Mouse (Mus musculus) left cerebral cortex, adult 9 months (tissue): ENCODE measurements around the gene Plin3.
"Not testable (repeated sequence)": the region's sequence is repeated elsewhere in the genome, so short reads cannot be mapped to it uniquely, and the experiment has no call there.

Experiments
- DNase-seq, 2 experiments: peaks; one replicate each; pipeline ENCODE4 v3.0.0; 2022; ENCODE audit warnings: low spot score in 2 of 2

The Plin3 gene

DNA sequence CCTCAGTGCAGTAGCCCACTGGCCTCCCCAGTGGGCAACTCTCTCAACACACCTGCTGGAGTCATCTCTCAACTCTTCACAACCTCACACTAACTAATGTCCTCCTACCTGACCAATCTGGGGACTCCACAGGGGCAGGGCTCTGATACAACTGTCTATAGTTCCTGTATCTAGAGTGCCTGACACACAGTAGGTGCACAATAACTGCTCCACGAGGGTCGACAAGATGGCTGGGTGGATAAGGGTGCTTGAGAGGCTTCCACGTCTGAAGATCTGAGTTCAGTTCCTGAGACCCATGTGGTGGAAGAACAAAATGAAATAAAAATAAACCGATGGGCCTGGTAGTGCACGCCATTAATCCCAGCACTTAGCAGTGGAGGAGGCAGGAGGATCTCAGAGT is 18.7 kb downstream of the Plin3 start:
- no peak for DNase-seq

DNA sequence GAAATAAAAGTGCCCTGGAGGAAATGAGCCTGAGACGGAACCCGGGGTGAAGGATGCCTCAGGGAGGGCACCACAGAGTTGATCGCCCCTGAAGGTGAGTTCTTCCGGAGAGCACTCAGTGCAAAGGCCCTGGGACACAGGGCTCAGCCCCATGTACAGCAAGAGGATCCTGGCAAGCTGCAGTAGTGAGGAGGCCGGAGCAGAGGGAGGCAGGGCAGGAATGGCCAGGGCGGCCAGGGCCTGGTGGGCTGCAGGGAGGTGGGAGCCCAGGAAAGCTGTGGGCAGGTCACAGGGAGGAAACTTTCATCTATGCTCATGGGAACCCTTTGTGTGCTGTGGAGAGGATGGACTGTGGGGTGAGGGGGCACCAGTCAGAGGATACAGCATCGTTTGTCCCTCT is 19.2 kb downstream of the Plin3 start:
- DNase-seq = no peak

DNA sequence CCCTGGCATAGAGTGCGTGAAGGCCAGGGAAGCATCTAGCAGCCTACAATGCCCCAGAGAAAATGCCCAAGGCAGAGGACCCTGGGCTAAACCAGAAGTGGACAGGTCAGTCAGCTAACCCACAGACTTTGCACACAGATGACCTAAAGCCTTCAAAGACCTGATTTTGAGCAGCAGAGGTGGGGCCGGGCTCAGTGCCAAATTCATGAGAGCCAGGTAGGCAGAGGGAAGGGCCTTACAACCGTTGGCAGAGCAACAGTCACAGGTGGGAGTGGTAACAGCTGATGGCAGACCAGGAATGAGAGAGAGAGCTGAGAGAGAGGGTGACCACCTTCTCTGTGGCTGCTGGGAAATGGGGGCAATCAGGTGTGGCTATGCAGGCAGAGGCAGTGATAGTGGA is 20.0 kb downstream of the Plin3 start:
- DNase-seq = no peak

DNA sequence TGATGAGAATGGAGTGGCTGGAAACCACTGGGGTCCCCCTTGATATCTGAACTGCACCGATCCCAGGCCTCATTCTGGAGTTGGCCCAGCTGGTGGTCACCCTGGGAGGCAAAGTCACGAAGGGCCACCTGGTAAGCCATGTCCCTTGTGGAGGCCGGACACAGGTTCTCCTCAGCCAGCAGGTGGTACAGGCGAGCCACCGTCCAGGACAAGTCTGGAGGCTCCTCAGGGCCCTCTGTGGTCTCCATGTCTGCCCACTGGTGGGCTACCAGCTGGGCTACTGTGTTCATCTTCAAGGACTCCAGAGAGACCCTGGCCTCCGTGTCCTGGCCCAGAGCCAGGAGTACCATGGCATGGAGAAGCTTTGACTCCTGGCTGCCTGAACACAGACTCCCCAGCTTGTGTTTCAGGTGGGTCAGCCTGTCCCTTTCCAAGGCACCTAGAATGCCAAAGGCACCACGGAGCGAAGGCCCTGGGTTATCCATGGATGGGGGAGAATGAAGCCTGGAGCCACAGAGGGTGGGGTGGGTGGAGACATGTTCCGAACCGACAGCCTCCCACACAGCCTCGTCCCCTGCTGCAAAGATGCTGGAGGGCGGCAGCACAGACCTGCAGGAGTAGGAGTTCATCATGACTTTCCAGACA is 20.9 kb downstream of the Plin3 start:
- DNase-seq = no peak

DNA sequence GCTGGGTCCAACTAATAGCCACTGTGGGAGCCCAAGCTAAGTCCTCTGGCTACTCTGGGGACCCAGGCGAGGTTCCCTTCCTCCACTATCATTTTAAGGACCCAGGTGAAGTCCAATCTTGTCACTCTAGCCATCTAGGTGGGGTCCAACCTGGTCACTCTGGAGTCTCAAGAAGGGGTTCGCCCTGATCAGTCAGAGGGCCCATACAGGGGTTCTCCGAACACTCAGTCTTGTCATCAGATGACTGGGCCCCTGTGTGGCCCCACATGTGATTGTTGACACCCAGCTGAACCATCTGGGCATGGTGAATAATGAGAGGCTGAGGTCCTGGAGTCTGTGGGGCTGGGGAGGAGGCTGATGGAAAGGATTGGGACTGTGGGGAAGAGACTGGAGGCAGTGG is 22.9 kb downstream of the Plin3 start:
- no peak for DNase-seq

DNA sequence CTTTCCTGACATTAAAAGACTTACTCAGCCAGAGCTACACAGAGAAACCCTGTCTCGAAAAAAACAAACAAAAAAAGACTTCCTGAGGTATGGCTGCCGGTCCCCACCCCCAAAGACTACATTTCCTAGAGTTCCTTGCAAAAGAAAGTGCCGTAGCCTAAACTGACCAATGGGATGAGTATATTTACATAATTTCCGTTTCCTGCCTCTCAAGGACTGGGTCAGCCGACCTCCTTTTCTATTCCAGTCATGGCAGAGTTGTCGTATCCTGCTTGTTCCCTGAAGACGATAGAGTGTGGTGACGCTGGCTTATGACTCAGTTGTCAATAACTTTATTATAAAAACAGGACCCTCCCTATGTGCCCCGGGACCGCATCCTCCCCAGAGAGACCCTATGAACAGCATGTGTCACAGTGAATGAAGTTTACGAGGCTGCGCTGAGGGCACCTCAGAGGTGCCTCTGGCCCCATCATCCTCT is 23.5 kb downstream of the Plin3 start:
- peak in 1 of 2 experiments; percentile 81 for DNase-seq

- peak; percentile 81 to 86 for DNase-seq
These were observed 26.4 kb downstream of the Plin3 start for GRCm38 (mm10) chr17:56266271-56266670.

DNA sequence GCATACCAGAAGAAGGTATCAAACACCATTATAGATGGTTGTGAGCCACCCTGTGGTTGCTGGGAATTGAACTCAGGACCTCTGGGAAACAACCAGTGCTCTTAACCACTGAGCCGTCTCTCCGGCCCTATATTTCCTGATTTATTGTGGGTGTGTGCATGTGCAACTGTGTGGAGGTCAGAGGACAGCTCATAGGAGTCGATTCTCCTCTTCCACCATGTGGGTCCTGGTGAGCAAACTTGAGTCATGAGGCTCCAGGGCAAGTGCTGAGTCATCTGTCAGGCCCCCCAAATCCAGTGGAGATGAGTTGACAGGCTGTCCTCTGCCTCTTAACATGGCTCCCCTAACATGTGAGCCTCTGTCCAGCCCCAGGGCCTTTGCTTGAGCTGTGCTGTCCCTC is 26.8 kb downstream of the Plin3 start:
- no peak for DNase-seq

- DNase-seq = no peak
These were observed 27.7 kb downstream of the Plin3 start for GRCm38 (mm10) chr17:56265011-56265410.

DNA sequence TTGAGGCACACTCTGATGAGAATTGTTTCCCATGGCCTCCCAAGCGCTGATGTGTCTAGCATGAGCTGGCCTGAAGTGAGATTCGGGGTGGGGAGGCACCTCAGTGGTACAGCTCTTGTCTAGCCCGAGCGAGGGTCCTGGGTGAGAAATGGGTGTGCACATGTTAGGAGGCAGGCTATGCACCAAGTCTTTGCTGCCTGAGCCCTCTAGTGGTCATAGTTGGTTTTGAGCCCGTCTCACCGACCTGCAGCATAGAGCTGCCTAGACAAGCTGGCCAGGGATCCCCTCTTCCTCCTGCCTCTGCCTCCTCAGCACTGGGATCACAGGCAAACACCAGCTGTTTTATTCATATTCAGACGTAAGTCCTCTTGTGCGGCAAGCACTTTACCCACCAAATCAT is 28.7 kb downstream of the Plin3 start:
- DNase-seq = peak in 1 of 2 experiments; percentile 87

- no peak for DNase-seq
These were observed 30.0 kb downstream of the Plin3 start for GRCm38 (mm10) chr17:56262645-56263094.

GRCm38 (mm10) chr17:56261166-56261565 is 31.5 kb downstream of the Plin3 start:
- DNase-seq = no peak

DNA sequence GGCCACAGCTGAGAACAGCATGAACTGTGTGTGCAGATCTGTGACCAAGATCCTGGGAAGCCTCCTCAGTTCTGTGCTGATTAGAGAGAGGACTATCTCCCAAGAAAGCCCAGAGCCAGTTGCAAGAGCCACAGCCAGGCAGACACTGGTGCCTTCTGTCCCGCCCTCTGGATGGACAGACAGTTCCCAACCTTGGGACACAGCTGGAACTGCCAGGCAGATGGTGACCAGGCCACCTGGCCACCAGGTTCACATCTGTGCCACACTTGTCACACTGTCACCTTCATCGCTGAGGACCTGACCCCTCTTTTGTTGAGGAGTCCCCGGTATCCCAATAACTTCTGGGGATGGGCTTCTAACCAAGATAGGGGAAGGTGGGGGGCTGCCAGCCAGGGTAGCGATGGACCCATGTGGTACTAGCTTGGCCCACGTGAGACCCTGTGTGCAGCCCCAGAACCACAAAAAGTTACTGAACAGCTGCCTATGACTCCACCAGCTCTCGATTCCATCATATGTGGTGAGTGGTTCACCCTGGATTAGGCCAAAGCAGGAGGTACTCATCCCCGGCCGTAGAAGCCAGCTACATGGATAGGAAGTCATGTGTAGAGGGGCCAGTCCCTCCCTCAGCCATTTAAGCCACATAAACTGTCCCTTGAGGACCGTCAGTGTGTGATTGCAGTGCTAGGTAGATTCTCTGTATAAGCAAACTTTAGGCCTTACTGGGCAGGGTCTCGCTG is 33.2 kb downstream of the Plin3 start:
- no peak for DNase-seq

GRCm38 (mm10) chr17:56258812-56259211 is 33.9 kb downstream of the Plin3 start:
- DNase-seq = not testable (repeated sequence)

GRCm38 (mm10) chr17:56258269-56258668 is 34.4 kb downstream of the Plin3 start:
- DNase-seq = not testable (repeated sequence)

DNA sequence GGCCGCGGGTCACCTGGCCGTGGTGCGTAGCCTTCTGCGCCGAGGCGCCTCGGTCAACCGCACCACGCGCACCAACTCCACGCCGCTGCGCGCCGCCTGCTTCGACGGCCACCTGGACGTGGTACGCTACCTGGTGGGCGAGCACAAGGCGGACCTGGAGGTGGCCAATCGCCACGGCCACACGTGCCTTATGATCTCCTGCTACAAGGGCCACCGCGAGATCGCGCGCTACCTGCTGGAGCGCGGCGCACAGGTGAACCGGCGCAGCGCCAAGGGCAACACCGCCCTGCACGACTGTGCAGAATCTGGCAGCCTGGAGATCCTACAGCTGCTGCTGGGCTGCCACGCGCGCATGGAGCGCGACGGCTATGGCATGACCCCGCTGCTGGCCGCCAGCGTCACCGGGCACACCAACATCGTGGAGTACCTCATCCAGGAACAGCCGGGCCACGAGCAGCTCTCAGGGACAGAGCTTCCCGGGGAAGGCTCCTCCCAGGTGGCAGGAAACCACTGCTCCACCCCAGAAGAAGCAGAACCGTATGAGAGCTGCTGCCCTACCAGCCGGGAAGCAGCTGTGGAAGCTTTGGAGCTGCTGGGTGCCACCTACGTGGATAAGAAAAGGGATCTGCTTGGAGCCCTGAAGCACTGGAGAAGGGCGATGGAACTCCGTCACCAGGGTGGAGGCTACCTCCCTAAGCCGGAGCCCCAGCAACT is 35.3 kb downstream of the Plin3 start:
- DNase-seq = no peak

DNA sequence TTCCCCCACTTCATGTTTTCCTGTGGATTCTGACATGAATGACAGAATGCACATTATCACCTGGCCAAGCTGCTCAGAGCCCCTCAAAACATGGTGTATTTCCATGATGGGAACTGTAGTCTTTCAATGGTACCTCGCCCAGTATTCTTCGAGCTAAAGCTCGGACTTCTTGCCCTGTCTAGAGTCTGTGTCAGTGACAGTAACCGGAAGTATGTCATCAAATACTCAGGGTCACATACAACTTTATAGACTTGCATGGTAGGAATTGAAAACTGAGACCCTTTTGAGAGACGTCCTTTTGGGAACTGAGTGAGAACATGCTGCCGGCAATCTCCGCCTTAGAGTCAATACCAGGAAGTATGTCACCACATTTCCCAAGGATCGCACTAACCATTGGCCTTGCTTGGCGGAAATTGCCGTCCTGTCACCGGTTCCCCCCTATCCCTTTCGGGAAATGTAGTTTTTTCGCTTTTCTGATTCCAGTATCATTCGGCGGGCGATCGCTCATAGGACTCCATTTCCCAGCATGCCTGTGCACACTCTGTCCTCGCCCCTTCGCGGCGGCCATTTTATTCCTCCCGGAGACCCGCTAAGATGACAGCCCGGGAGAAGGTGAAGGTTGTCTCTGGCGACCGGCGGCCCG is 36.3 kb downstream of the Plin3 start, which contains the start of gene Fem1a:
Fem1a (plus strand) TSS at position 572 of the 643 bp plus-strand sequence.
- peak; percentile 97 to 98 for DNase-seq

DNA sequence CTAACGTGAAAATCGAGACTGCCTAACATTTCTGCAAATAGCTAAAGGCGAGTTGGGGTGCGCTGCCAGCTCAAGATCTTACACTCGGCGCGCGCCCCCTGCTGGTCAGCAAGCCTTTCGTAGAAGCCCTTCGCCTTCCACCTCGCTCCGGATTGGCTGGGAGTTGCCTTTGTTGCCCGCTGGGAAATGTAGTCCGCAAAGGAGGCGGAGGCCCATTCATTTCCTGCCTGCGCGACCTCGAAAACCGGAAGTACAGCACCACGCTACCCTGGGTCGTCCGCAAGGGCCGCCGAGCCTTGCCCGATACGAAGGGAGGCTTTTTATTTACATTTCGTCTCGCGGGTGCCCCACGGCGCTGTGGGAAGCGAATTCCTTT is 36.8 kb downstream of the Plin3 start:
- DNase-seq = peak; percentile 96 to 99

DNA sequence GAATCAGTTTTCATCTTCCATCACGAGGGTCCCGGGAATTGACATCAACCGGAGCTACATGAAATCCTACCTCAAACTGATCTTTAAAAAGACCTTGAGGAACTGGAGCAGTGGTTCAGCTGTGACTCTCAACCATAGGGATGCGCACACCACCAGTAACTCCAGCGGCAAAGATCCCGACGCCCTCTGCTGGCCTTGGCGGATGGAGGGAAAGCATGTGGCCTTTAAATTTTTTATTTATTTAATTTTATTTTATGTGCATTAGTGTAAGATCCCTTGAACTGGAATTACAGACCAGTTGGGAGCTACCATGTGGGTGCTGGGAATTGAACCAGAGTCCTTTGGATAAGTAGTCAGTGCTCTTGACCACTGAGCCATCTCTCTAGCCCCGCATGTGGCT is 37.2 kb downstream of the Plin3 start:
- DNase-seq = peak in 1 of 2 experiments; percentile 69

DNA sequence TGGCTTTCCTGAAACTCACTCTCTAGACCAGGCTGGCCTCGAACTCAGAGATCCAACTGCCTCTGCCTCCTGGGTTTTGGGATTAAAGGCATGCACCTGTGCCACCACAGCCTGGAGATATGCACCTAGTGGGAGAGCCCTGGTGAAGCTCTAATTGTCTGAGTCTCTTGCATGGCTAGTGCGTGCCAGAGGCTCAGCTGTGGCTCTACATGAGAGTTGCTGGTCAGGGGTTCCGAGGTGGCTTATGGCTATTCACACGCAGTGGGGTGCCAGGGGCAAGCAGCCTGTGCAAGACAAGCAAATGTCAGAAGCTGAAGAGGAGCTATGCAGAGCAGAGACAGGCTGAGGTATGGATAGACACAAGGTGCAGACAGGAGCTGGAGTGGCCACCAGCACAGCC is 38.0 kb downstream of the Plin3 start:
- DNase-seq = no peak

DNA sequence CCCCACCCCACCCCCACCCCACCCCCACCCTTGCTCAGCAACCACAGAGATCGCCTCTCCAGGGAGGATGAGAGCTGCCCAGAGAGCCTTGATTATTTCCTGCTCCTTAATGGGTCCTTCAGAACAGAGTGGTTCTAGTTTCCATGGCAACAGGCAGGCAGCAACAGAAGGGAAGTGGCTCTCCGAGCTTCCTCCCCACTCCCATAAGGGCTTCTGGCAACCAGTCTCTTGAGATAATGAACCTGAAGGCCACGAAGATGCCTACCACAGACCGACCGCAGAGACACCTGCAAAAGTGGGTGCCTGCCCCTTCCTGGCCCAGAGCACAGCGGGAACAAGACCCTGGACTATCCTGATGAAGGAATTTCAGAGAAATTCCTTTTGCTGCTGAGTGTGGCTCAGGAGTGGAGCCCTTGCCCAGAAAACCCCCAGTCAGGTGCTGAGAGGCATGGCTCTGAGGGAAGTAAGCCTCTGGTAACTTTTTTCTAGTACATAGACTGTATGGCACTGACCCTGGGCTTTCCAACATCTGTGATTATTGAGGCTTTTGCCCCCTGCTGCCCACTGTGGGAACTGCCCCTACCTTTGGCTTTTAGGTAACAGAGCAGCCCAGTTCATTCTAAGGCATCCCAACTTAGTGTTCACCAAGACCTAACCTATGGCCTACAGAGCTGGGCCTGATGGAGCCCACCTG is 41.4 kb downstream of the Plin3 start:
- DNase-seq = peak in 1 of 2 experiments; percentile 85
